Mouse (Mus musculus) retina, adult 2 months (tissue): ENCODE data around the gene Kank4.
A peak's percentile ranks its signal among the peaks of the same experiment; 100 is the strongest.
"Not testable (repeated sequence)": the region's sequence is repeated elsewhere in the genome, so short reads cannot be mapped to it uniquely, and the experiment has no call there.

ENCODE experiments used
- DNase-seq: peaks from one replicate; pipeline ENCODE4 v3.0.0-alpha.2; 2012; ENCODE audit warnings: low read depth, low spot score

The Kank4 gene

DNA sequence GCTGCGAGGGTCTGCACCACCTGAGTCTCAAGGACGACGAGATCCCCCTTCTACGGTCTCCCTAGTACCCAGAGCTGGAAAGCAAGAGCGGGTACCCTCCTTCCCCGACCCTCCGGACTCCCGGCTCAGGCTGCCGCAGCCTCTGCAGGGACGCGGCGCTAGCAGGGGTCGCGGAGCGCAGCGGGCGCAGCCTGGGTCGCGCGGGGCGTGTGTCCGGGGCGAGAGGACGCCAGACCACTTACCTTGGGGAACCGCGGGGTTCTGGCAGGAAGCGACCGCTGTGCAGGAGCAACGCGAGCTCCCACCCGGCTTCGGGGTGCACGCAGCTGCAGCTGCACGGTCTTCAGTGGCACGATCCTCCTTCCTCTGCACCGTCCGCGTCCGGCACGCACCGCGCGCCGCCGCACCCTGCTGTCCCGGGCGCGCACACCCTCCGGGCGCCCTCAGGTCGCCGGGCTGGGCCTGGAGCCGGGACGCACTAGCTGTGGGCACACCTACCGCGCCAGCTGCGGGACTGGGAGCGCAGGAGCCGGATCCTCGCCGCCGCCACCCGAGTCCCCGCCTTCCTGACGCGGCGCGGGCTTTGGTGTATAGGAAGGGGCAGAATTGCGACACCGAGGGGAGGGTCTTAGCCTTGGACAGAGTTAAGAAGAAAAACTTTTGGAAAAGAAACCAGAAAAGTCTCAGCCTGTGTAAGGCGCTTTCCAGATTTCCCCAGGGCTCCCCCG, at the start of gene Kank4:
Gene Kank4 (minus strand): TSS at position 354 of the 728 bp plus-strand sequence.
- DNase-seq, result no peak

DNA sequence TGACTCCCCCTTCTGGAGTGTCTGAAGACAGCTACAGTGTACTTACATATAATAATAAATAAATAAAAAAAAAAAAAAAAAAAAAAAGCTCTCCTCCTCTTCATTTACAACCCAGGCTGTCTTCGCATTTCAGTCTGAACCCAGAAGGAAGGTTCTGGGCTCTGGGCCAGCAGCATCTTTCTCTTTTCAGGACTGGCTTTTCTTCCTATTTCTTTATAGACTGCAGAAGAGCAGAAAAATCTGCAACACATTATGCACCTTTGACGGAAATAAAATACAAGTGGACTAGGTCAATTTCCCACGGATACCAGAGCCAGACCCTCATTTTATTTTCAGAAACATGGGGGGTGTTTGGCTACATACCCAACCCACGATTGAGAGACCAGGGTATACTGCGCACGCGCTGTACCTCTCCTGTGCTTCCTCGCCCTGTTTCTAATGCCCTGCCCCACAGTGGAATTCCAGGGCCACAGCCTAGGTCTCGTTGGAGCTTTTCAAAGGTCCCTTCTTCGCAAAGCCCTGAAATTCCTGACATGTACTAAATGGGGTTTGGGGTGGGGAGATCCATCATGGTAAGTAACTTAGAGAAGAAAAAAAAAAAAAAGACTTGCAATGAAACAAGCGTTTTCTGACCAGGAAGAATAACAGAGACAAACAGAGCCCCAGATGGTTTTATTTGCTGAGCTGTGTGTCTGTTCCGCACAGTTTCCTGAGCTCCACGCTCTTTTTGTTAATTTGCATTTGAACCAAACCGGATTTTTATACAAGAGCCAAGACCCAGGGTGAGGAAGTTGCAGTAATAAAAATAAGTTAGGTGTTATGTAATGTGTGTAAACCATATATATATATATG, 48.3 kb upstream of the Kank4 start:
- no peak for DNase-seq

DNA sequence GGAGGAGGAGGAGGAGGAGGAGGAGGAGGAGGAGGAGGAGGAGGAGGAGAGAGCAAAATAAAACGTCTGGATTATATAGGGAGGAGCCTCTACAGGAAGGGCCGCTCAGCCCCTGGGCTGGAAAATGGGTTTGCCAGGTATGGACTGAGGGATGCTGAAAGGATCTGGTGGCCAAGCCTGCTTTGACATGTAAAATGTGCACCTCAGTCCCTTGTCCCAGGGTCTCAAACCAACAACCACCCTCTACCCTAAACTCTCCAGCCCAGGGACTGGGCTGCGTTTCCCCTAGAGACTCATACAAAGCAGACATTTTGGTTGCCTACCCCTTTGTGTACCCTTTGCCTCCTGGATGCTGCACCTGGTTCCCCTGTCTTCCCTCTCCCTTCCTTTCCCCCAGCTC, 47.2 kb upstream of the Kank4 start:
- DNase-seq, result no peak

DNA sequence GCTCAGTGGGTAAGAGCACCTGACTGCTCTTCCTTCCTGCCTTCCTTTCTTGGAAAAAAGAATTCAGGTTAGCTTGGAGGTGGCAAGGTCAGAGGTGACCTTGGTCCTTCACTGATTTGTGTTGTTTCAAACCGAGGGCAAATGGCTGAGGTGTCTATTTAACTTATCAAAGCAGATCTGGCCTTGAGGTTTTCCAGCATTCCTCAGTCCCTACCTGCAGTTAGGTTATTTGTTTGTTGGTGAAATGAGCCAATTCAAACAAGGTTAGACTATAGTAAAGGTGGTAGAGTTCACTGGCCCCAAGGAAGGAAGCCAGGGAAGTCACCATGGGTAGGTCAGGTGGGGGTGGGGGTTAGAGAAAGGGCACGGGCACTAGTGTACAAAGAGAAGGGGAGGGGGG, 46.8 kb upstream of the Kank4 start:
- DNase-seq, result no peak

DNA sequence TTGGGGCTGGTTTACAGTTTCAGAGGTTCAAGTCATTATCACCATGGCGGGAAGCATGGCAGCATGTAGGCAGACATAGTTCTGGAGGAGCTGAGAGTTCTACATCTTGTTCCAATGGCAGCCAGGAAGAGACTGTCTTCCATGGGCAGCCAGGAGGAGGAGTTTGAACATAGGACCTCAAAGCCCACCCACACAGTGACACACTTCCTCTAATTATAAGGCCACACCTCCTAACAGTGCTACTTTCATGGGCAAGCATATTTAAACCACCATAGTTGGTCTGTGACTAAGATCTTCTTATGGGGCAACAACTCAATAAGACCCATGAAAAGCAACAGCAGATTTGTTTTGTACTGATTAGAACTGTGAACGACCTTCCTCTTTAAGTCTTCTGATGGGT, 46.1 kb upstream of the Kank4 start:
- DNase-seq, result no peak

DNA sequence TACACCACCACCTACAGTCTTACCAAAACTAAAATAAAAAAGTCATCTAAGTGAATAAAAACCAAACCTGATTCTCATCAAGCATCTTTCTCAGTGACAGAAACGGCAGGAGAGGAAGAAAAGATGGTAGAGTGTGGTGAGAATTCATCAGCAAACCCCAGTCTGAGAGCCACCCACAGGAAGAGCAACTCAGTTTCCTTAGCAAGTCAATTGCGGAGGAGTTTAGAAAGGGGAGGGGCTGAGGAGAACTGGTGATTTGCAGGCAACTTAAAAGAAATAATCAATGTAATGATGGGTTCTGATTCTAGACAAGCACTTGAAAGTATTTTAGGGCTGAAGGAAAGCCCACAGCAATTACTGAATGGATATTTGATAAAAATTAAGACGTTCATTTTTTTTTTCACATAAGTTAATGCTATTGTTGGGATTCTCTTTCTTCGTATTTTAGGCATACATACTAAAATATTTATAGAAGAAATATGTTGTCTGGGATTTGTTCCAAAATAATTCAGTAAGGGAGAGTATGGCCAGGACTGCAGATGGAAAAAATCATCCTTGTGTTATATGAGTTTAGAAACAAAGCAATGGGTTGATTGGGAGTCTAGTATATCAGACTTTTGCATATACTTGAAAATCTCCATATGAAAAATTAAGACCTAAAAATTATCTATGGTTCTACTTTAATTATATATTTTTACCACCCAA, 41.0 kb upstream of the Kank4 start:
- no peak for DNase-seq

DNA sequence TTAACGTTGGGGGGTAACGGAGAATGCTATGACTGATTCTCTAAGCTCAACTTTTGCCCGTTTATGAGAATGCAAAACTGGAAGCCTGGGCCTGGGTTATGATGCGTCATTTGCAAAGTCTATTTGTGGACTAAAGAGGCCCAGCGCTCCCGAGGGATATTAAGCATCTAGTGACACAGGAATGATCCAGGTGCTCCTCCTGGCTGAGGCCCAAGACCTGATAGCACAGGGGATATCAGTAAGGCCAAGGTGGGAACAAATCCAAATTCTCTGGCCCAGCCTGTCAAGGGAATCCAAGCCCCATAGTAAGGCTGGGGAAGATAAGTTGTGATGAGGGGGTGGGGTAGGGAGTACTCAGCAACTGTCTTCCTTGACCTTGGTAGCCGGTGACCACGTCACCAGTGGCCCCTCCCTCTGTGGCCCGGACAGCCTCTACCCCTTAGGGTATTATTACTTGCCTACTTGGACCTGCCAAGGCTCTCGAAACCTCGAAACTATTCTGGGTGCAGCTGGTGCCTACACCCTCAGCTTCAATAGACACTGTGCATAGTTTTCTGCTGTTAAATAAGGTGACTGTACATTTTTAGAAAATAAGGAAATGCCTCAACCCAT, 39.8 kb upstream of the Kank4 start:
- DNase-seq, result peak; percentile 3

DNA sequence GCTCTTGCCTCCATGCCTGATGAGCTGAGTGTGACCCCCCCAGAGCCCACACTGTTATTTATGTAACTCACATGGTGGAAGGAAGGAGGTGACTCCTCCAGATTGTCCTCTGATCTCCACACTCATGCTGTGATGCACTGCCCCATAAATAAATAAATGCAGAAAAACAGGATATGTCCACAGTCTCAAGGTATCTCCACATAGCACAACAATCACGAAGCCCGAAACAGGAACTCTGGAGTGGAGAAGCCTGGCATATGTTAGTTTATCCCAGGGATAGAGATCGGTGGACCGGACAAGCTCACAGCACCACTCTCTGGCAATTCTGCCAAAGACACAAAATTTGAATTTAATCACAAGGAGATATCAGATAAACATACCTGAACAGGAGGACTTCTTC, 36.6 kb upstream of the Kank4 start:
- no peak for DNase-seq

DNA sequence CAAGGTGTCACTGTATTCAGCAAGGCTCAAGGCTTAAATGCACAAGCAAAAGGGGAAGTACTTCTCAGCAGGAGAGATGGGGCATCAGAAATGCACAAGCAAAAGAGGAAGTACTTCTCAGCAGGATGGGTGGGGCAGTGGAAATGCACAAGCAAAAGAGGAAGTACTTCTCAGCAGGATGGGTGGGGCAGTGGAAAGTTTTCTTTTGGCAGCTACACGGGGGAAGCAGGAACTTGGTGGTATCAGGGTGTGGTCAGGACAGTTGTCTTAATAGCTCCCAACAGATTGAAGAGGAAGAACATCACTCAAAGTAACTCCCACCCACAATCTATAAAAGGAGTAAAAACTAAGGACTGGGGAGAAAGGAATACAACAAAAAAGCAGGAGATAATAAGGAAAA, 33.1 kb upstream of the Kank4 start:
- not testable (repeated sequence) for DNase-seq

DNA sequence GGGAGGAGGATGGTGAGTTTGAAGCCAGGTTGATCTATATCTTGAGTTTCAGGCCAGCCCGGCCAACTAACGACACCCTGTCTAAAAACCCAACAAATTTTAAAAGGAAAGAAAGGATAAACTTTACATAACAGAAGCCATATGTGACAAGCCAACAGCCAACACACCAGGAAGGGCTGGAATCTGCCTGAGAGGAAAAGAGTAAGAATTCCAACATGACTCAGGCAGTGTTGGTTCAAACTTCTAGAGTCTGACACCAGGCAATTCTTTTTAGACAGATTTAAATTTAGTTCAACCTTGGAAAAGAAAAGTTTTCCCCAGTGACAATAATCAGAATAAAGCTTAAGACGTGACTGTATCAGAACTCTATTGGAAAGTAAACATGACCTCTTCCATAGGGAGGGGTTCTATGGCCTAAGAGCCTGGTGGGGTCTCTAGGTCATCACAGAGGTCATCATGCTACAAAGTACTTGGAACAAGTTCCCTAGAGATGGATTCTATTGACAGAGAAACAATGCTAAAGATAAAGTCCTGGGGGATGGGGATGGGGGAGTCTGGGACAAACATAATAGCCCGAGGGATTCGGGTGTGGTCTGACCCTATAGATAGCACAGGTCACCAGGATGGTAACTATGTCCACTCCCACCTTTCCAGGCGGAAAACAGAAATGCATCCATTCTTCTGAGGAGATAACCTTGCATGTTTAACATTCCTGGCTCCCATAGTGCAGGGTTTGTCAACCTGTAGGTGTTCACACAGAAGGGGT, 30.0 kb upstream of the Kank4 start:
- no peak for DNase-seq

DNA sequence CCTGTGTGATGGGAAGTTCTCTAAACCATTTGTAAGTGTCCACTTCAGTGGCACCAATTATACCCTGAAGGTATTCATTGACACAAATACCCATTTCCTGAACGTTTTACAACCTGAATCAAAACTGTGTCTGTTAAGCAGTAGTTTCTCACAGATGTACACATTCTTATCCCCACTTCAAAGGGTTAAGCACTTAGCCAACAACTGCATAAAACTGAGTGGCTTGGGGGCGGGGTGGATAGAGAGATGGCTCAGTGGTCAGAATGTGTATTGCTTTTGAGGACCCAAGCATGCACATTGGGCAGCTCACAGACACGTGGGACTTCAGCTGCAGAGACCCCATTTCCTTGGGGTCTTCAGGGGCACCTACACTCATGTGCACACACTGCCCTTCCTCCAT, 29.1 kb upstream of the Kank4 start:
- DNase-seq, result no peak

DNA sequence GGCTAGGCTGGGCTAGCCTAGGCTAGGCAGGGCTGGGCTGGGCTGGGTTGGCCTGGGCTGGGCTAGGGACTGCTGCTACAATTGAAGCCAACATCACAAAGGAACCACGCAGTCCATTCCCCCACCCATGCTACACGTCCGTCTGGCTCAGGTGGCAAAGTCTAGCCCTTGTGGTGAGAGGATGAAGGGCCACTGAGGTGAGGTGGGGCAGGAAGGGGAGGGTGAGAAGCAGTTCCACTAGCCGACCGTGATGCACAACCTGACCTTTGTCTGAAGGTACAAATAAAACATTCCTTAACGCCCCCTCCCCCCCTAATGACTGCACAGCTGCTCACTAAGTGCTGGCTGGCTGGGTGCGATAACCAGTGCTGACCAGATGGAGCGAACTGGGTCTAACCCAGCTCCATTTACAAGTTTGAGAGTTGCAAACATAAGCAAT, 28.4 kb upstream of the Kank4 start:
- no peak for DNase-seq

DNA sequence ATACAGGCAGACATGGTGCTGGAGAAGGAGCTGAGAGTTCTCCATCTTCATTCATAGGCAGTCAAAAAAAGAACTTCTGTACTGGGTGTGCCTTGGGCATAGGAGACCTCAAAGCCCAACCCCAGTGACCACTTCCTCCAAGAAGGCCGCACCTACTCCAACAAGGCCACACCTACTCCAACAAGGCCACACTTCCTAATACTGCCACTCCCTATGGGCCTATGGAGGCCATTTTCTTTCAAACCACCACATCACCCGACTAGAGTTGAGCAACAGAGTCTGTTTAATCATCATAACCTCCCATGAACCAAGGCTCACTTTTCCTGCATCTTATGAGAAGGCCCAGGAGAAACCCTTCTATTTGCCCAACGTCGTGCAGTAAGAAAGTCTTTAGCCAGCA, 27.9 kb upstream of the Kank4 start:
- no peak for DNase-seq

DNA sequence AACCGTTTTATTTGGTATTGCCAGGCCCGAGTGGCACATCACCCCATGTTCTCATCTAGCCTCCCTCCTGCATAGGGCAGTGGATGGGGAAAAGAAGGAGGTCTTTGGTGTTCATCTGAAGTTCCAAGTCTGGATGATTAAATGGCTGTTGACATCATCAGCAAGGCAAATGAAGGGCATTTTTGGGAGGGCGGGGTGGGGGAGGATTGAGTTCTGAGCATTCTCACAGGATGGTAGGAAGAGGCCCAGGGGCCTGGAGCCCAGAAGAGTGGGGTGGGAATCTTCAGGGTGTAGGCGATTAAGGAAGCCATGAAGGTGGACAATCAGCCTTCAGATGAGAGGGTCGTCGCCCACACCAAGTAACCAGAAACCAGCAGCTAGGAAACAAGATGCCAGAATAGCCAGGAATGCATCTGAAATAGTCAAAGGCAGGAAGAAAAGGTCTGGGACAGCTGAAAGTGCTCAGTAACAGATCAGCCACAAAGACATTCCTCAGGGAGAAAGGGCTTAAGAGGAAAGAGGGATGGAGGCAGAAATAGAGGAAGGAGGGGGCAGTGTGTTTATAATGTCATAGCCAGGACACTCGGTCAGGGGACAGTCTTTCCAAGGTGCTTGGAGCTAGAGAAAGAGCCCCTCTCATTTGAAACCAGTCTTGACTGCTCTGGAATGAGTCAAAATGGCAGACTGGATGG, 26.7 kb upstream of the Kank4 start:
- no peak for DNase-seq

DNA sequence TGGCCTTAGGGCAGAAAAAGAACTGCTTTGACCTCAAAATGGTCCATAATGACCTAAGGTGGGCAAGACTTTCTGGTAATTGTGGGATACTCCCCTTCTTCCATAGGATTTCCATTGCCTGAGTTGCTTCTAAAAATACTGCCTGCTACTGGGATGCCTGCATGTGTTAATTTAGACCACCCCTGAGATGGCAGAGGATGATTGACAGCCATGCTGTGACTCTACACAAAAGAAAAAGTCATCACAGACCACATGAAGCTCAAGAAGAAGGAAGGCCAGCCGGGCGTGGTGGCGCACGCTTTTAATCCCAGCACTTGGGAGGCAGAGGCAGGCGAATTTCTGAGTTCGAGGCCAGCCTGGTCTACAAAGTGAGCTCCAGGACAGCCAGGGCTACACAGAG, 23.9 kb upstream of the Kank4 start:
- DNase-seq, result not testable (repeated sequence)

DNA sequence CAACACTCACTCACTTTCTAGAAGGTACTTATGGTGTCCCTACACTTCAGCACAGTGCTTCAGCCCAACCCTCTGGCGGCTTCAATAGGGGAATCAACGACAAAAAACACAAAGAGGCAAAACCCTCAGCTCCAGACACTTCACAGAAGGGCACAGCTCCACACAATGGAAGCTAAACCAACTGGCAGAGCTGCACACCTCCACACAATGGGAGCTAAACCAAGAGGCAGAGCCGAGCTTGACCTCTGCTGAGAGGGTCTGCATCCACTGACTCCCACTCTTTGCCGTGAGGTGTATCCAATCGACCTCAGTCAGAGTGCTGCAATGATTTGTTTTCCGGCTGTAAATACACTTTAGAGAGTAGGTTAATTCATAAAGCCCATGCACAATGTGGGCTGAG, 23.2 kb upstream of the Kank4 start:
- no peak for DNase-seq

DNA sequence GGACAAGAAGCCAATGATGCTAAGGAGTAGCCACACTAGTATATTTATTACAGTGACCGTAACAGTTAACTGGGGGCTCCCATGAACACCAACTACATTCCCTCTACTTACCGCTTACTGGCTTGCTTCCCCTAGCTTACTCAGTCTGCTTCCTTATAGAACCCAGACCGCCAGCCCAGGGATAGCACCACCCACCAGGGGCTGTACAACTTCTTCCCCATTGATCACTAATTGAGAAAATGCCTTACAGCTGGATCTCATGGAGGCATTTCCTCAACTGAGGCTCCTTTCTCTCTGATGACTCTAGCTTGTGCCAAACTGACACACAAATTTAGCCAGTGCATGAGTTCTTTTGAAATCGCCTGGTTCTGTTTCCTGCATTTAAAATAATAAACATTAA, 21.6 kb upstream of the Kank4 start:
- DNase-seq, result no peak

DNA sequence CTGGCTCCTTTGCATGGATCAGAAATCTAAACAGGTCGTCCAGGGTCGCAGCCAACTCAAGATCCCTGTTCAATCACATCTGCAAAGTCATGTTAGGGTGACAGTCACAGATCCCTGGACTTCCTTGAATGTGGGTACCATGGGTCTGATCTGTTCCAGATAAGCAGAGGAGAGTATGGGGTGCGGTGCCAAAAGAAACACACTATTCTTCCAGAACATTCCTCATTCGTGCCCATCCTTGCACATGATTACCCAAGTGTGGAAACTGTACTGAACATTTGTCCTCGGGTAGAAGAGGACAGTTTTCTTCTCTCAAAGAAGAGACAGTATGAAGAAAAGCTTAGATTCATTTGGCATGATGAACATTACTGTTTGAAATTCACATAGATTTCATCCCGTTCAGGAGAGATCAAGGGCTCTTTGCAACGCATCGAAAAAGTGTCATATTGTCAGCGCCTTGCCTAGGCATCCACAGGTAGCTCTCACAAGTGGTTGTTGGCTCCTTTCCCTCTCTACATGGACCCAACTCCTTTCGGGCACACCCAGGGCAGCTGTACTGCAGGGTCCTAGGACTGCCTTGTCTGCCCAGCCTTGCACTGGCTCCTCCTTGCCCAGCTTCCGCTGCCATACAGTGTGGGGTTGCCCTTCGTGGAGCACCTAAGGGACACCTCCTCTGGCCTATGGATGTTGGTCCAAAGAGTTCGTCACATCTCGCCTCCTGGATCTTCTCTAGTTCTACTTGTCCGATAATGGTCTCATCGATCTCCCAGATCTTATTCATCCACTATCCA, 20.6 kb upstream of the Kank4 start:
- DNase-seq, result no peak

DNA sequence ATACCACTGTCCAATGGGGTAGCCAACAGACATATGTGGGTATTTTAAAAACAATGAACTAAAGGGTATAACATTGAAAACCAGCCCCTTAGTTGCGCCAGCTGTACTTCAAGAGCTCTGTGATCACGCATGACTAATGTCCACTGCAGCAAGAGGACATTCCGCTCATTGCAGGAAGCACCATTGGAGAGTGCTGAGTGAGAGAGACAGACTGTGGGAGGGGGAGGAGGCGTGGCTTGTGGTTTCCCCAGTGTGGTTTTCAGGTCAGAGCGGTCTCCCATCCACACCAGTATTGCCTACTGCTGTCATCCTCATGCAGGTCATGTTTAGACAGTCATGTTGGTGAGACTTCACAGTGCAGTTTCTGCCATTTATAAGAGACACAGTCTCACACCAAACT, 19.2 kb upstream of the Kank4 start:
- DNase-seq, result no peak

DNA sequence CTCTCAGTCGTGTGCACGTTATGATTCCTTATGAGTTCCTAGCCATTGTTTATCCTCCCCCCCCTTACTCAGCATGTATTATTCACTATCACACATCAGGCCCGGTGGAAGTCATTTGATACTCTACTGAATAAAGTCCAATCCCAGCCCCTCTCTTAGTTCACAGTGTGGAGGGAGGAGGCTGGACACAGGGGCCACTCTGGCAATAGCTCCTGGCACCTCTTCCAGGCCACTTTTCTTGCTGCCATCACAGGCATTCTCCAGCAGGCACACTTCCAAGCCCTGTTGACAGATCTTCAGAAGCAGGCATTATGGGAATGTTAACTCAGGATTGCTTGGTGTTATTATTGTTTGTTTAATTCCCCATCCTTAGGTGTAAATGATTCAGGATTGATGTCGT, 17.4 kb upstream of the Kank4 start:
- DNase-seq, result no peak
